Mouse (Mus musculus) midbrain, postnatal 0 days (tissue): ENCODE results near the gene Abhd17b. TPM values are rescaled to one million over a fixed set of nuclear protein-coding genes. Genes with fewer than 3 reads are reported as not detected.

ENCODE experiments used
- ATAC-seq: fragments of 200-750 bp; cut with Nextera tagmentation; 2 replicates; pipeline ENCODE4 v1.8.0; 2017; ENCODE audit warnings: moderate number of reproducible peaks, mild to moderate bottlenecking, moderate TSS enrichment, moderate library complexity; ENCODE audit not compliant: low FRiP score
- DNase-seq: peaks from one replicate; pipeline ENCODE4 v3.0.0-alpha.2; 2015; ENCODE audit warnings: low spot score
- H3K27ac ChIP-seq: fragments of 300-500 bp; sonication (generic); 2 replicates; pipeline ENCODE4 v1.5.1; 2014; ENCODE audit warnings: low read depth, mild to moderate bottlenecking, low read length, mixed read lengths
- H3K27me3 ChIP-seq: fragments of 300-500 bp; sonication (generic); 2 replicates; pipeline ENCODE4 v1.6.1; 2014; ENCODE audit warnings: low read length, control low read depth, mixed read lengths; ENCODE audit not compliant: insufficient read depth
- H3K36me3 ChIP-seq: fragments of 300-500 bp; sonication (generic); 2 replicates; pipeline ENCODE4 v1.6.1; 2014; ENCODE audit warnings: low read length, control low read depth, mixed read lengths; ENCODE audit not compliant: insufficient read depth
- H3K4me1 ChIP-seq: fragments of 300-500 bp; sonication (generic); 2 replicates; pipeline ENCODE4 v1.6.1; 2014; ENCODE audit warnings: mild to moderate bottlenecking, control low read depth, antibody characterized with exemption, low read length, mixed read lengths; ENCODE audit not compliant: insufficient read depth
- H3K4me2 ChIP-seq: fragments of 300-500 bp; sonication (generic); 2 replicates; pipeline ENCODE4 v1.6.1; 2014; ENCODE audit warnings: low read depth, mild to moderate bottlenecking, low read length, mixed read lengths; ENCODE audit not compliant: poor library complexity, severe bottlenecking
- H3K4me3 ChIP-seq: fragments of 300-500 bp; sonication (generic); 2 replicates; pipeline ENCODE4 v1.5.1; 2014; ENCODE audit warnings: low read depth, mild to moderate bottlenecking, low read length, moderate library complexity
- H3K9ac ChIP-seq: fragments of 300-500 bp; sonication (generic); replicated peaks from 2 replicates; pipeline ENCODE4 v1.6.1; 2014; ENCODE audit warnings: mild to moderate bottlenecking, low read length, moderate library complexity, mixed read lengths; ENCODE audit not compliant: poor library complexity, severe bottlenecking
- H3K9me3 ChIP-seq: fragments of 300-500 bp; sonication (generic); 2 replicates; pipeline ENCODE4 v1.6.1; 2016; ENCODE audit warnings: low read length, control low read depth
- CTCF ChIP-seq: IDR thresholded peaks from 2 replicates; pipeline ENCODE4 v1.5.1; 2016; ENCODE audit warnings: antibody characterized with exemption, mild to moderate bottlenecking
- WGBS: fragments of 180-500 bp; shearing (Covaris S2); extraction: QIAGEN DNeasy Blood & Tissue Kit; methylation state at CpG from one replicate; pipeline ENCODE4 v1.1.7; 2014; 5-methylcytosine and 5-hydroxymethylcytosine counted together
- polyA plus RNA-seq: library from polyadenylated mRNA; unstranded; fragments of >200 nt; fragmentation: Nextera tagmentation; extraction: Ambion mirVana; gene quantifications from 2 replicates; pipeline ENCODE4 v1.2.1, GENCODE M21; 2015
- total RNA-seq: library from RNA; depleted of rRNA; stranded (reverse); fragments of >200 nt; gene quantifications from 2 replicates; pipeline ENCODE4 v1.2.3, GENCODE M21; 2014; rRNA removed

Abhd17b gene
- total and polyA plus RNA-seq, 2 experiments from 2014 or later: 49.0 to 63.4 TPM

DNA sequence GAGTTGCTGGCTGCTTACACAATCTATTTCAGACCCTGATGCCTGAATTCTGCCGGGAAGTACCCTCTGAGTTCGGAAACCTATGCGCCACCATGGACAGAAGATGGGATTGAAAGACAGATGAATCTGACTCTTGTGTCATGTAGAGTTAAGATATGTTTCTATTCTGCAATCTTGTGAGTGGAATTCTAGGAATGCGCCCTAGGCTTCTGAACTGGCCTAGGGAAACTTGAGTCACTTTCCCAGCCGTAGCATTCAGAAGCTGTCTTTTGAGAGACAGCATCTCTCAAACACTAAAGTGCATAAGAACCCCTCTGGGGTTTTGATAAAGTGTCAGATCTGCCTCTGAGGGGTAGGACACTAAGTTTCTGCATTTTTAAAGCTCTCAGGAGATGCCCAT is 78.9 kb downstream of the Abhd17b start:
- TF ChIP-seq CTCF: no peak
- H3K9ac ChIP-seq: no peak overlapping the region
- no peaks in the 10 kb centered on the region for H3K36me3 ChIP-seq
- no peak overlapping the region for H3K27ac ChIP-seq
- no peaks in the 10 kb centered on the region for H3K27me3 ChIP-seq
- WGBS: 89% methylated on average over 5 of the region's 5 CpGs
- no peak for ATAC-seq
- H3K4me3 ChIP-seq: no peak overlapping the region
- no peaks in the 10 kb centered on the region for H3K4me1 ChIP-seq
- H3K9me3 ChIP-seq: no peaks in the 10 kb centered on the region
- no peak overlapping the region for H3K4me2 ChIP-seq
- no peak for DNase-seq

DNA sequence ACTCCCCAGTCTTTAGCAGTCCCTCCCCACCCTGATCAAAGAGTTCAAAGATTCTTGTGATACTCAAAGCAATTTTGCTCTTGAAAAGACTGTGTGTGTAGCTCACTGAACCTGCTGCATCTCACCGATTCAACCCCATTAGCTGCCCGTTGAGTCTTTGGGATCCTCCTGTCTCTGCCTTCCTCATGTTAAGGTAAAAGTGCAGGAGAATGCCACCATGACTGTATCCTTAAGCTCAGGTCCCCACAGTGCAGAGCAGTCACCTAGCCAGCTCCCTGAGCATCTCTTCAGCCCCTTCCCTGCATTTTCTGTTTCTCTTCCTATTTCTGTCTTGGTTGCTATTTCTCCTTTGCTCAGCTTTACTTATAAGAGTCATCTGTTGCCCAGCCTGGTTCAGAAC is 80.2 kb downstream of the Abhd17b start:
- no peak for TF ChIP-seq CTCF
- WGBS: 94% methylated on average over 2 of the region's 2 CpGs

DNA sequence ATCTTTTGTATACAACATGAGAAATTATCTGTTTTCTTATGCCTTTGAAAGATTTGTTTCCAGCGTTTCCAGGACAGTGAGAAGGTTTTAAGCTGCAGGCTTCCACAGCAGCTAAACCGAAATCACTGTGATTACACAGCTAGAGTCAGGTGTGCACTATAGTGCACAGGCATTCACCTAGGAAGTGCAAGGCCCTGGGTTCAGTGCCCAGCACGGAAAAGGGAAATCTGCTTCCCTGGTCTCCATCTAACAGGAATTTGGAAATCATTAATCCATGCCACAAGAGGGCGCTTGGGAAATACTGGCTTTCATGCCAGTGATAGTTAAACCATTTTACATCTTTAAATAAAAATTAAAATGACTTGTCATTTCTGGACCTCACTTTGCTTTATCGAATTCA is 81.1 kb downstream of the Abhd17b start:
- TF ChIP-seq CTCF: peak; percentile 83
- DNase-seq: peak; percentile 77
- no peak overlapping the region for H3K27ac ChIP-seq
- no peaks in the 10 kb centered on the region for H3K36me3 ChIP-seq
- no peaks in the 10 kb centered on the region for H3K4me1 ChIP-seq
- H3K9me3 ChIP-seq: no peaks in the 10 kb centered on the region
- H3K9ac ChIP-seq: no peak overlapping the region
- no peak overlapping the region for H3K4me3 ChIP-seq
- 35% methylated on average over 5 of the region's 5 CpGs for WGBS
- no peaks in the 10 kb centered on the region for H3K27me3 ChIP-seq
- no peak overlapping the region for H3K4me2 ChIP-seq
- ATAC-seq: no peak

More for the DNA sequence above, 80.2 kb downstream of the Abhd17b start:
- Histone ChIP-seq H3K9me3 (no peaks in the 10 kb centered on the region), H3K36me3 (no peaks in the 10 kb centered on the region), H3K4me3 (no peak overlapping the region), H3K27me3 (no peaks in the 10 kb centered on the region), H3K4me2 (no peak overlapping the region), H3K27ac (no peak overlapping the region), H3K9ac (no peak overlapping the region), H3K4me1 (no peaks in the 10 kb centered on the region)
- ATAC-seq (no peak), DNase-seq (no peak)

Other genes starting within 250 kb of the Abhd17b start
- gene Gda, start 179.7 kb upstream of the Abhd17b start, total RNA-seq: 5.8 and 6.9 TPM in 2 replicates
- gene Gda, start 179.7 kb upstream of the Abhd17b start, polyA plus RNA-seq: 1.5 and 2.4 TPM in 2 replicates
- gene 1110059E24Rik, start 209 bp upstream of the Abhd17b start, total RNA-seq: 26.3 and 30.5 TPM in 2 replicates
- gene 1110059E24Rik, start 209 bp upstream of the Abhd17b start, polyA plus RNA-seq: 56.6 and 60.8 TPM in 2 replicates
- 26.3 and 35.4 TPM in 2 replicates for gene Cemip2, start 125.2 kb downstream of the Abhd17b start, total RNA-seq
- gene Cemip2, start 125.2 kb downstream of the Abhd17b start, polyA plus RNA-seq: 13.0 and 15.8 TPM in 2 replicates